Mouse (Mus musculus): ENCODE results near the gene Olfr1477. TPM values are rescaled to one million over a fixed set of nuclear protein-coding genes. Genes with fewer than 3 reads are reported as not detected.

The Olfr1477 gene
- total RNA-seq (2023) = not detected

DNA sequence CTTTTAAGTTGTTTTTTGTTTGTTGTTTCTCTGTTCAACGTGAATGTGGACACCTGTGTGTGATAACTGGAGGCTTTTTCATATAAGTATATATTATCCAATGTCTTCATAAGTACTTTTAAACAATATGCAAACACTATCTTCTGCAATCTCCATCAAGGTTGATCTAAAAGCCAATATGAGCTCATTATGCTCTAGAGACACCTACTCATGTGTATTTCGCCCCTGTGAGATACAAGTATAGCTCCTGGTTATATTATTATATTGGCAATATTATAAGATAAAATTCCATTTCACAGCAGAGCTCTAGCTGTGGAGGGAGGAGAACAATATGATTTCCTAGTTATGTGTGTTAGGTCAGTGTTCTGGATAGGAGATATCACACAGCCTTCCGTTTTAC, at the start of gene Olfr1477:
TSS of gene Olfr1477 (plus strand) at position 301 of the 400 bp plus-strand sequence.

DNA sequence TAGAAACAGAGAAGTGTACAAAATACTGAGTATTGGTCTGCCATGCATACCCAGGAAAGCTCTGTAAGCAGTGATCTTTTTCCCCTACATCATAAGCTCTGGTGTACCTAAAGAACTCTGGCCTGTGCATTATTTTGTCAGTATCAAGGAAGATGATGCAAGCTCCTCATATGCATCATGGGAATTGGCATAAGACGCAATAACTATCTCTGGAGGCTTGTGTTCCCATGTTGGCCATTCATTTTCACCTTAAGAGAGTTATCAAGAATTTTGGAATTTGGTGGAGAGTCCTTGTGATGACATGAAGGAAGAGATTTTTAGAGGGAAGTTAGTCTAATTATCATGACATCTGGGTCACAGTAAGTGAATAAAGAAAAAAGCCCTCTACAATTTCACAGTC, 44.4 kb upstream of the Olfr1477 start, which contains the start of gene Olfr1472:
TSS of gene Olfr1472 (minus strand) at position 101 of the 400 bp plus-strand sequence.

DNA sequence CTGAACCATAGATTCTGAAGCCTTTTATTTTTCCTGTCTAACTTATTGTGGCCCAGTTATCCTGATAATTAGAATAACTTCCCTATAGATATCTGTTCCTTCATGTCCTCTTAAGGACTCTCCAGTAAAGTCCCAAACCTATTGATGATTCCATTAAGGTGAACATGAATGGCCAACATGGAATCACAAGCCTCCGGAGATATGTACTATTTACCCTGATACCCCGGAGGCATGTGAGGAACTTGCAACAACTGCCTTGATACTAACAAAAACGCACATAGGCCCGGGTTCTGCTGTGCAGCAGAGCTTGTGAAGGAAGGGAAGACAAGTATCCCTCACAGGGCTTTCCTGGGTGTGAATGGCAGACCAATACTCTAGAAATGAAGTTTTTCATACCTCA, 31.1 kb upstream of the Olfr1477 start, which contains the start of gene Olfr1474:
TSS of gene Olfr1474 (plus strand) at position 301 of the 400 bp plus-strand sequence.

DNA sequence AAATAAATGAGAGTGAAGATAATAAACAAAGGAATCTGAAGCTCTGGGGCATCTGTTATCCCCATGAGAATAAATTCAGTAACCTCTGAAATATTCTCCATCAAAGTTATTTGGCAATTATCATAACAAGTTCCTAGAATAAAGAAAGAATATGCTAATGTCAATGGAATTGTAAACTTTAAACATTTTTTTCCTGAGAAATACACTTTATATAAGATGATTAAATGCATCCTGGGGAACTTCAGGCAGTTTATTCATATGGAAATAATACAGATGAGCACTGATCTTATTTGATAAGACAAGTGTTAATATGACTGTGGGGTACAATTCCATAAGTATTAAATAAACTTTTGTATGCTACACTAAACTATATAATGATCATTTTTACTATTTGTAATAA, 20.2 kb upstream of the Olfr1477 start, which contains the start of gene Olfr1475:
TSS of gene Olfr1475 (minus strand) at position 101 of the 400 bp plus-strand sequence.

DNA sequence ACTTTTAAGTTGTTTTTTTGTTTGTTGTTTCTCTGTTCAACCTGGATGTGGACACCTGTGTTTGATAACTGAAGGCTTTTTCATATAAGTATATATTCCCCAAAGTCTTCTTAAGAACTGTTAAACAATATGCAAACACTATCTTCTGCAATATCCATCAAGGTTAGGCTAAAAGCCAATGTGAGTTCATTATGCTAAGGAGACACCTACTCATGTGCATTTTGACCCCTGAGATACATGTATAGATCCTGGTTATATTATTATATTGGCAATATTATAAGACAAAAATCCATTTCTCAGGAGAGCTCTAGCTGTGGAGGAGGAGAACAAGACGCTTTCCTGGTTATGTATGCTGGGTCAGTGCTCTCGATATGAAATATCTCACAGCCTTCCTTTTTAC, 27.3 kb downstream of the Olfr1477 start, which contains the start of gene Olfr1480:
TSS of gene Olfr1480 (plus strand) at position 301 of the 400 bp plus-strand sequence.

Other genes starting within 250 kb of the Olfr1477 start
- not detected for gene Olfr1465, start 185.0 kb upstream of the Olfr1477 start, total RNA-seq (2023)
- gene Olfr1466, start 161.7 kb upstream of the Olfr1477 start, total RNA-seq (2023) = not detected
- gene Olfr1467, start 138.3 kb upstream of the Olfr1477 start, total RNA-seq (2023) = not detected
- gene Olfr1469, start 92.7 kb upstream of the Olfr1477 start, total RNA-seq (2023) = not detected
- gene Olfr1471, start 57.1 kb upstream of the Olfr1477 start, total RNA-seq (2023) = not detected
- gene Olfr1472, start 44.5 kb upstream of the Olfr1477 start, total RNA-seq (2023) = not detected
- gene Olfr1474, start 31.0 kb upstream of the Olfr1477 start, total RNA-seq (2023) = not detected
- not detected for gene Olfr1475, start 20.4 kb upstream of the Olfr1477 start, total RNA-seq (2023)
- not detected for gene Olfr1480, start 27.4 kb downstream of the Olfr1477 start, total RNA-seq (2023)
- gene Olfr1484, start 83.0 kb downstream of the Olfr1477 start, total RNA-seq (2023) = not detected
- gene Olfr1487, start 116.8 kb downstream of the Olfr1477 start, total RNA-seq (2023) = not detected
- gene Olfr1489, start 131.1 kb downstream of the Olfr1477 start, total RNA-seq (2023) = not detected
- gene Olfr1490, start 150.5 kb downstream of the Olfr1477 start, total RNA-seq (2023) = not detected
- gene Olfr1491, start 196.7 kb downstream of the Olfr1477 start, total RNA-seq (2023) = not detected
- not detected for gene Olfr1493-ps1, start 222.7 kb downstream of the Olfr1477 start, total RNA-seq (2023)
- gene Olfr1494, start 239.2 kb downstream of the Olfr1477 start, total RNA-seq (2023) = not detected

All from neutrophil, adult 83 days (primary cell).